Mouse (Mus musculus): ENCODE data around the gene Kif17. TPM values are rescaled to one million over a fixed set of nuclear protein-coding genes. Genes with fewer than 3 reads are reported as not detected.

The Kif17 gene
- total and polyA plus RNA-seq, 2 experiments from 2014 or later, result 0.11 TPM

GRCm38 (mm10) chr4:138215671-138216199 is 34.5 kb upstream of the Kif17 start:
- 47% methylated on average over 13 of the region's 13 CpGs for WGBS
- 0 out of 2 replicates have a peak, but pooled peaks cover 4% of the 10 kb centered on the region for H3K36me3 ChIP-seq (replicated peaks; ENCODE audit: control insufficient read depth, insufficient read depth, low read length)
- H3K9me3 ChIP-seq (replicated peaks; ENCODE audit: control insufficient read depth, low read length), result no peaks in the 10 kb centered on the region
- ATAC-seq (ENCODE audit: insufficient read depth, low read depth), result no peak
- DNase-seq (ENCODE audit: low spot score), result no peak
- H3K4me3 ChIP-seq (ENCODE audit: low read depth, low read length), result peak overlapping the region; percentile 85
- H3K4me1 ChIP-seq (ENCODE audit: control insufficient read depth, insufficient read depth), result peaks cover 15% of the 10 kb centered on the region
- H3K27me3 ChIP-seq (ENCODE audit: control insufficient read depth, insufficient read depth, low read length), result no peaks in the 10 kb centered on the region
- H3K27ac ChIP-seq (ENCODE audit: low read depth), result peak overlapping the region; percentile 100
- peak overlapping the region; percentile 83 for H3K4me2 ChIP-seq (ENCODE audit: low read depth, low read length)
- peak overlapping the region; percentile 95 for H3K9ac ChIP-seq (replicated peaks; ENCODE audit: low read depth, low read length)
- 0 out of 2 replicates have a peak, but pooled peaks have one; percentile 0 for TF ChIP-seq CTCF (IDR thresholded peaks at IDR 0.05; ENCODE audit: low read depth)
- TF ChIP-seq EP300 (IDR thresholded peaks at IDR 0.05; ENCODE audit: low read depth), result no peak

GRCm38 (mm10) chr4:138216200-138216890 is 33.9 kb upstream of the Kif17 start, which contains the start of gene Hp1bp3:
Gene Hp1bp3 (plus strand): TSS chr4:138216296.
- peaks cover 15% of the 10 kb centered on the region for H3K4me1 ChIP-seq (ENCODE audit: control insufficient read depth, insufficient read depth)

GRCm38 (mm10) chr4:138216891-138217392 is 33.3 kb upstream of the Kif17 start:
- Histone ChIP-seq H3K4me2 (ENCODE audit: low read depth, low read length) (peak overlapping the region; percentile 83), H3K27me3 (ENCODE audit: control insufficient read depth, insufficient read depth, low read length) (no peaks in the 10 kb centered on the region), H3K4me1 (ENCODE audit: control insufficient read depth, insufficient read depth) (peaks cover 15% of the 10 kb centered on the region), H3K27ac (ENCODE audit: low read depth) (peak overlapping the region; percentile 100), H3K9ac (replicated peaks; ENCODE audit: low read depth, low read length) (peak overlapping the region; percentile 95), H3K36me3 (replicated peaks; ENCODE audit: control insufficient read depth, insufficient read depth, low read length) (peaks cover 6% of the 10 kb centered on the region), H3K4me3 (ENCODE audit: low read depth, low read length) (peak overlapping the region; percentile 85), H3K9me3 (replicated peaks; ENCODE audit: control insufficient read depth, low read length) (no peaks in the 10 kb centered on the region)
- no peak for TF ChIP-seq CTCF (IDR thresholded peaks at IDR 0.05; ENCODE audit: low read depth)
- no peak for TF ChIP-seq EP300 (IDR thresholded peaks at IDR 0.05; ENCODE audit: low read depth)
- peak; percentile 96 for ATAC-seq (ENCODE audit: insufficient read depth, low read depth)
- peak; percentile 98 for DNase-seq (ENCODE audit: low spot score)
- under 1% methylated on average over 47 of the region's 68 CpGs for WGBS

More at GRCm38 (mm10) chr4:138216200-138216890, 33.9 kb upstream of the Kif17 start, which contains the start of gene Hp1bp3:
- peak within 1 kb of the TSS; percentile 85 for H3K4me3 ChIP-seq (ENCODE audit: low read depth, low read length)
- peak within 1 kb of the TSS; percentile 83 for H3K4me2 ChIP-seq (ENCODE audit: low read depth, low read length)
- under 1% methylated on average over 63 of the region's 84 CpGs for WGBS
- H3K9ac ChIP-seq (replicated peaks; ENCODE audit: low read depth, low read length), result peak within 1 kb of the TSS; percentile 95
- H3K36me3 ChIP-seq (replicated peaks; ENCODE audit: control insufficient read depth, insufficient read depth, low read length), result 0 out of 2 replicates have a peak, but pooled peaks cover 4% of the 10 kb centered on the region
- H3K27me3 ChIP-seq (ENCODE audit: control insufficient read depth, insufficient read depth, low read length), result no peaks in the 10 kb centered on the region
- peak; percentile 71 for ATAC-seq (ENCODE audit: insufficient read depth, low read depth)
- DNase-seq (ENCODE audit: low spot score), result peak; percentile 74
- no peaks in the 10 kb centered on the region for H3K9me3 ChIP-seq (replicated peaks; ENCODE audit: control insufficient read depth, low read length)
- peak within 1 kb of the TSS; percentile 100 for H3K27ac ChIP-seq (ENCODE audit: low read depth)
- no peak for TF ChIP-seq EP300 (IDR thresholded peaks at IDR 0.05; ENCODE audit: low read depth)
- TF ChIP-seq CTCF (IDR thresholded peaks at IDR 0.05; ENCODE audit: low read depth), result no peak

GRCm38 (mm10) chr4:138217441-138217840 is 32.8 kb upstream of the Kif17 start:
- Histone ChIP-seq H3K27ac (ENCODE audit: low read depth) (peak overlapping the region; percentile 100), H3K27me3 (ENCODE audit: control insufficient read depth, insufficient read depth, low read length) (no peaks in the 10 kb centered on the region), H3K36me3 (replicated peaks; ENCODE audit: control insufficient read depth, insufficient read depth, low read length) (peaks cover 11% of the 10 kb centered on the region), H3K4me3 (ENCODE audit: low read depth, low read length) (peak overlapping the region; percentile 85), H3K9ac (replicated peaks; ENCODE audit: low read depth, low read length) (peak overlapping the region; percentile 94), H3K9me3 (replicated peaks; ENCODE audit: control insufficient read depth, low read length) (no peaks in the 10 kb centered on the region), H3K4me1 (ENCODE audit: control insufficient read depth, insufficient read depth) (peaks cover 15% of the 10 kb centered on the region), H3K4me2 (ENCODE audit: low read depth, low read length) (peak overlapping the region; percentile 70)
- under 1% methylated on average over 36 of the region's 36 CpGs for WGBS
- TF ChIP-seq EP300 (IDR thresholded peaks at IDR 0.05; ENCODE audit: low read depth) (no peak), CTCF (IDR thresholded peaks at IDR 0.05; ENCODE audit: low read depth) (no peak)
- DNase-seq (ENCODE audit: low spot score) (peak; percentile 38), ATAC-seq (ENCODE audit: insufficient read depth, low read depth) (peak; percentile 3)

- H3K9ac ChIP-seq (replicated peaks; ENCODE audit: low read depth, low read length), result peak overlapping the region; percentile 94
- H3K9me3 ChIP-seq (replicated peaks; ENCODE audit: control insufficient read depth, low read length), result no peaks in the 10 kb centered on the region
- H3K4me2 ChIP-seq (ENCODE audit: low read depth, low read length), result peak overlapping the region; percentile 70
- H3K27ac ChIP-seq (ENCODE audit: low read depth), result peak overlapping the region; percentile 100
- H3K4me1 ChIP-seq (ENCODE audit: control insufficient read depth, insufficient read depth), result peaks cover 15% of the 10 kb centered on the region
- DNase-seq (ENCODE audit: low spot score) (no peak), ATAC-seq (ENCODE audit: insufficient read depth, low read depth) (no peak)
- peaks cover 18% of the 10 kb centered on the region for H3K36me3 ChIP-seq (replicated peaks; ENCODE audit: control insufficient read depth, insufficient read depth, low read length)
- peak overlapping the region; percentile 85 for H3K4me3 ChIP-seq (ENCODE audit: low read depth, low read length)
- TF ChIP-seq EP300 (IDR thresholded peaks at IDR 0.05; ENCODE audit: low read depth) (no peak), CTCF (IDR thresholded peaks at IDR 0.05; ENCODE audit: low read depth) (no peak)
- no peaks in the 10 kb centered on the region for H3K27me3 ChIP-seq (ENCODE audit: control insufficient read depth, insufficient read depth, low read length)
- 64% methylated on average over 11 of the region's 11 CpGs for WGBS
These were observed 32.1 kb upstream of the Kif17 start for GRCm38 (mm10) chr4:138217951-138218685.
